Mouse (Mus musculus) embryonic facial prominence, embryonic 10.5 days (tissue): ENCODE measurements at regions not wholly inside any gene's neighbourhood (a gene's known extent, or its start where the extent isn't known, plus 50 kb on each side); places are given as distances from the start of the nearest gene placed in this dataset.
A peak's percentile ranks its signal among the peaks of the same experiment; 100 is the strongest.

ENCODE experiments used
- DNase-seq: peaks from one replicate; pipeline ENCODE4 v3.0.0-alpha.2; 2017; ENCODE audit warnings: low spot score
- H3K27ac ChIP-seq: fragments of 300-500 bp; sonication (generic); replicated peaks from 2 replicates; pipeline ENCODE4 v1.5.1; 2016; ENCODE audit warnings: mild to moderate bottlenecking
- H3K27me3 ChIP-seq: fragments of 300-500 bp; sonication (generic); replicated peaks from 2 replicates; pipeline ENCODE4 v1.6.1; 2016; ENCODE audit warnings: low read depth, mild to moderate bottlenecking; ENCODE audit not compliant: poor library complexity, severe bottlenecking
- H3K36me3 ChIP-seq: fragments of 300-500 bp; sonication (generic); replicated peaks from 2 replicates; pipeline ENCODE4 v1.6.1; 2016; ENCODE audit warnings: mild to moderate bottlenecking, moderate library complexity
- H3K4me1 ChIP-seq: fragments of 300-500 bp; sonication (generic); 2 replicates; pipeline ENCODE4 v1.6.1; 2016
- H3K4me3 ChIP-seq: fragments of 300-500 bp; sonication (generic); 2 replicates; pipeline ENCODE4 v1.5.1; 2016; ENCODE audit warnings: mild to moderate bottlenecking, moderate library complexity
- H3K9me3 ChIP-seq: fragments of 300-500 bp; sonication (generic); 2 replicates; pipeline ENCODE4 v1.6.1; 2016; ENCODE audit warnings: mild to moderate bottlenecking
- WGBS: fragments of 180-500 bp; shearing (Covaris S2); methylation state at CpG from one replicate; pipeline ENCODE4 v1.1.7; 2016; 5-methylcytosine and 5-hydroxymethylcytosine counted together

DNA sequence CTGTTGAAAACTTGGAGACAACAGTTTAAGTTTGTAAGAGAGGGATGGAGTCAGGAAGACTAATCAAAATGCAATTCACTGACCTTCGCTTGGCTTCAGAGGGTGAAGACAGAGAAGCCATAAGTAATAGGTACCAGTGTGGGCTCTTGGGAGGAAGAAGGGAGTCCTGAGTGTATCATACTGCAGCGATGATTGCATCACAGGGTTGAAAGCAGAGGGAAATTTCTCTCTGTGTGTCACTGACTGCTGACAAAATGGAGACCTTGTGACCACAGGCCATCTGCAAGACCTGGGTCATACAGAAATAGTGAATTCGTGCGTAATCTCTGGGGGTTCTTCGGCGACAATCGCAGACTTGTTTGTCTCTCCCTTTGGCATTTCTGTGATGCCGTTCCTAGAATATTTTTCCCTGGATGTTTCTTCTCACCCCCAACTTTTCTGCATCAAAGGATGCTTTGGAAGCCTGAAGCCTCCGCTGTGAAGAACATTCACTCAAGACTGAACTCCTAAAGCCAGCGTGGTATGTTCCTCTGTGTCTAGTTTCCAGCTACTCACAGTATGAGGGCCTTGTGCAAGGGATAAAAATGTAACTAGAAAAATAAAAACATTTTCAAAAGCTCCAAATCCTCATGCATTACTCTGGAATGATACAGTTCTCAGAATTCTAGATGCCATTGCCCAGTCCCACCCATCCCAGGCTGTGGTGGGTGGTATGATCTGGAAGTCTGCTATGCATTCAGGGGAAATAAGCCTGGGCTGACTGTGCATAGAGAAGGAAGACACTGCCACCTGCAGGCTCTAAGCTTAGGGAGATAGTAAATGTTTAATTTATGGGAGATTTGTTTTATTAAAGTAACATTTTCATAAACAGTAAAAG lies 139.8 kb upstream of the Slc24a5 start:
- Histone ChIP-seq H3K4me1 (peaks cover 11% of the 10 kb centered on the region), H3K36me3 (no peaks in the 10 kb centered on the region), H3K27me3 (no peaks in the 10 kb centered on the region), H3K27ac (no peak overlapping the region), H3K9me3 (no peaks in the 10 kb centered on the region), H3K4me3 (no peak overlapping the region)
- peak; percentile 43 for DNase-seq
- 92% methylated on average over 10 of the region's 10 CpGs for WGBS

- DNase-seq: no peak
- Histone ChIP-seq H3K27me3 (no peaks in the 10 kb centered on the region), H3K9me3 (no peaks in the 10 kb centered on the region), H3K36me3 (no peaks in the 10 kb centered on the region), H3K4me3 (no peak overlapping the region), H3K27ac (no peak overlapping the region), H3K4me1 (peaks cover 11% of the 10 kb centered on the region)
- 86% methylated on average over 5 of the region's 5 CpGs for WGBS
Measured at GRCm38 (mm10) chr2:124928759-124929113, 139.2 kb upstream of the Slc24a5 start.

GRCm38 (mm10) chr2:124930719-124931118 lies 137.2 kb upstream of the Slc24a5 start:
- Histone ChIP-seq H3K27ac (no peak overlapping the region; the same call in 1 of the 2 replicates), H3K27me3 (no peaks in the 10 kb centered on the region), H3K4me3 (no peak overlapping the region), H3K4me1 (peaks cover 11% of the 10 kb centered on the region), H3K9me3 (no peaks in the 10 kb centered on the region), H3K36me3 (no peaks in the 10 kb centered on the region)
- DNase-seq: no peak
- 30% methylated on average over 7 of the region's 7 CpGs for WGBS

DNA sequence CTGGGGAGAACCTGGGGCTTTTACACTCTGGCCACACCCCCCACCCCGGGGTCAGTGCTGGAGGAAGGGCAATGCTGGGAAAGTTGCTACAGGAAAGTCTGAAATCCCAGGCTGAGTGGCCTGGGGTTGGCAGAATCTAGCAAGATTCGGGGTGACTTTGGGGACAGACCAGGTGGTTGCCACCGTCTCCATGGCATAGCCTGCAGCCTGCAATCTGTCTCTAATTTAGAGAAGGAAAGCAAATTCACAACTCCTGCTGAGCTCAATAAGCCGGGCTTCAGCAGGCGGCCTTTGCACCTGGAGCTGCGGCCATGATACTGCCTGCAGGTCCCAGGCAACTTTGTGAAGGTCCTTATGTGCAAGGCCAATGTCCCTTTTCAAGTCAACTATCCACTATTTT lies 135.4 kb upstream of the Slc24a5 start:
- Histone ChIP-seq H3K4me3 (no peak overlapping the region), H3K9me3 (no peaks in the 10 kb centered on the region), H3K36me3 (no peaks in the 10 kb centered on the region), H3K4me1 (peaks cover 11% of the 10 kb centered on the region), H3K27ac (no peak overlapping the region), H3K27me3 (no peaks in the 10 kb centered on the region)
- no peak for DNase-seq
- WGBS: 50% methylated on average over 6 of the region's 6 CpGs

DNA sequence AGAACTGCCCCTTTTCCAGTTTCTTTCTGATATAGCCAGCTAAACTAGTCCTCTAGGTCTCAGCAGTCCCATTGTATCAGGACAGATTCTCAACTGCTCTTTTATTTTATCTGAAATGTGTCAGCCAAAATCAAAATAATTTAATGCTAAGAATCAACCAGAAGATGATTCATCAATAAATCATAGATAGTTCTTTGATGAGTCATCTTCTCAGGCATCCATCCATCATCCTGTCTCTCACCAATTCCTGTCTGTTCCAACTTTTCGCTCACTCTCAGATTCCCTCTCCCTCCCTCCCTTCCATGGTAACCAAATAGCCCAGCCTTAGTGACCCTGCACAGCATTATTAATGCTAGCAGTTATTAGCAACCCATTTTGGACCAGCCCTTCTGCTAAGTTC lies 134.0 kb upstream of the Slc24a5 start:
- Histone ChIP-seq H3K27me3 (no peaks in the 10 kb centered on the region), H3K27ac (no peak overlapping the region), H3K9me3 (no peaks in the 10 kb centered on the region), H3K36me3 (no peaks in the 10 kb centered on the region), H3K4me3 (no peak overlapping the region), H3K4me1 (peaks cover 11% of the 10 kb centered on the region)
- WGBS: 90% methylated on average over 1 of the region's 1 CpGs
- DNase-seq: no peak

GRCm38 (mm10) chr2:124948263-124948781 lies 119.6 kb upstream of the Slc24a5 start:
- no peak for DNase-seq
- H3K36me3 ChIP-seq: no peaks in the 10 kb centered on the region

GRCm38 (mm10) chr2:124948812-124949211 lies 119.1 kb upstream of the Slc24a5 start:
- no peak overlapping the region for H3K27ac ChIP-seq
- H3K4me3 ChIP-seq: no peak overlapping the region
- H3K27me3 ChIP-seq: 0 out of 2 replicates have a peak, but pooled peaks cover 5% of the 10 kb centered on the region
- H3K4me1 ChIP-seq: peaks cover 14% of the 10 kb centered on the region
- DNase-seq: no peak
- H3K36me3 ChIP-seq: no peaks in the 10 kb centered on the region
- 58% methylated on average over 9 of the region's 9 CpGs for WGBS
- no peaks in the 10 kb centered on the region for H3K9me3 ChIP-seq

More at GRCm38 (mm10) chr2:124948263-124948781, 119.6 kb upstream of the Slc24a5 start:
- Histone ChIP-seq H3K4me1 (peaks cover 13% of the 10 kb centered on the region), H3K27me3 (0 out of 2 replicates have a peak, but pooled peaks cover 4% of the 10 kb centered on the region), H3K9me3 (no peaks in the 10 kb centered on the region), H3K27ac (no peak overlapping the region), H3K4me3 (no peak overlapping the region)
- 56% methylated on average over 2 of the region's 2 CpGs for WGBS

GRCm38 (mm10) chr2:124952212-124952611 lies 115.7 kb upstream of the Slc24a5 start:
- H3K27me3 ChIP-seq: 0 out of 2 replicates have a peak, but pooled peaks cover 5% of the 10 kb centered on the region
- no peak overlapping the region for H3K4me3 ChIP-seq
- peaks cover 19% of the 10 kb centered on the region for H3K4me1 ChIP-seq
- DNase-seq: no peak
- H3K36me3 ChIP-seq: no peaks in the 10 kb centered on the region
- H3K27ac ChIP-seq: no peak overlapping the region
- 40% methylated on average over 4 of the region's 4 CpGs for WGBS
- H3K9me3 ChIP-seq: no peaks in the 10 kb centered on the region

GRCm38 (mm10) chr2:124953015-124953414 lies 114.9 kb upstream of the Slc24a5 start:
- Histone ChIP-seq H3K9me3 (no peaks in the 10 kb centered on the region), H3K27ac (no peak overlapping the region), H3K36me3 (no peaks in the 10 kb centered on the region), H3K4me1 (peaks cover 26% of the 10 kb centered on the region), H3K4me3 (no peak overlapping the region), H3K27me3 (0 out of 2 replicates have a peak, but pooled peaks cover 5% of the 10 kb centered on the region)
- 77% methylated on average over 5 of the region's 5 CpGs for WGBS
- no peak for DNase-seq

DNA sequence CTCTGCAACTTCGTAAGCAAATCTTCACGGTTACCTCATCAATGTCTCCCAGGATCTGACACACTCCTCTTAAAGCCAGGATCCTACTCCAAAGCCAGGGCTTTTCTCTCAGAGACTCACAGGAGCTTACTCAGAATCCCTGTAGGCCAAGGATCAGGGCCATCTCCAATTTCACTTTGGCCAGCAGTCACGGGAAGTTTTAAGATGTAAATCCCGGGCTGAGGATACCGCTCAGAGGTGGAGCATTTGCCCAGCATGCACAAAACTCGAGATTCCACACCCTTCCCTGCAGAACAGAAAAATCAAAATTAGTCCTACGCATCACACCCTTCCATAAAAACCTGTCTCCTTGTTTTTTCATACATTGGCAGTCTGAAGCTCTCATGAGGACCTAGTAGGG lies 112.1 kb upstream of the Slc24a5 start:
- H3K4me1 ChIP-seq: peaks cover 18% of the 10 kb centered on the region
- H3K27me3 ChIP-seq: 0 out of 2 replicates have a peak, but pooled peaks cover 5% of the 10 kb centered on the region
- H3K9me3 ChIP-seq: no peaks in the 10 kb centered on the region
- no peak overlapping the region for H3K27ac ChIP-seq
- no peaks in the 10 kb centered on the region for H3K36me3 ChIP-seq
- 35% methylated on average over 7 of the region's 7 CpGs for WGBS
- H3K4me3 ChIP-seq: no peak overlapping the region
- no peak for DNase-seq

GRCm38 (mm10) chr2:124959431-124959830 lies 108.5 kb upstream of the Slc24a5 start:
- Histone ChIP-seq H3K27me3 (no peaks in the 10 kb centered on the region), H3K4me1 (peaks cover 12% of the 10 kb centered on the region), H3K9me3 (no peaks in the 10 kb centered on the region), H3K36me3 (no peaks in the 10 kb centered on the region), H3K4me3 (no peak overlapping the region), H3K27ac (no peak overlapping the region)
- WGBS: 83% methylated on average over 5 of the region's 5 CpGs
- DNase-seq: no peak

DNA sequence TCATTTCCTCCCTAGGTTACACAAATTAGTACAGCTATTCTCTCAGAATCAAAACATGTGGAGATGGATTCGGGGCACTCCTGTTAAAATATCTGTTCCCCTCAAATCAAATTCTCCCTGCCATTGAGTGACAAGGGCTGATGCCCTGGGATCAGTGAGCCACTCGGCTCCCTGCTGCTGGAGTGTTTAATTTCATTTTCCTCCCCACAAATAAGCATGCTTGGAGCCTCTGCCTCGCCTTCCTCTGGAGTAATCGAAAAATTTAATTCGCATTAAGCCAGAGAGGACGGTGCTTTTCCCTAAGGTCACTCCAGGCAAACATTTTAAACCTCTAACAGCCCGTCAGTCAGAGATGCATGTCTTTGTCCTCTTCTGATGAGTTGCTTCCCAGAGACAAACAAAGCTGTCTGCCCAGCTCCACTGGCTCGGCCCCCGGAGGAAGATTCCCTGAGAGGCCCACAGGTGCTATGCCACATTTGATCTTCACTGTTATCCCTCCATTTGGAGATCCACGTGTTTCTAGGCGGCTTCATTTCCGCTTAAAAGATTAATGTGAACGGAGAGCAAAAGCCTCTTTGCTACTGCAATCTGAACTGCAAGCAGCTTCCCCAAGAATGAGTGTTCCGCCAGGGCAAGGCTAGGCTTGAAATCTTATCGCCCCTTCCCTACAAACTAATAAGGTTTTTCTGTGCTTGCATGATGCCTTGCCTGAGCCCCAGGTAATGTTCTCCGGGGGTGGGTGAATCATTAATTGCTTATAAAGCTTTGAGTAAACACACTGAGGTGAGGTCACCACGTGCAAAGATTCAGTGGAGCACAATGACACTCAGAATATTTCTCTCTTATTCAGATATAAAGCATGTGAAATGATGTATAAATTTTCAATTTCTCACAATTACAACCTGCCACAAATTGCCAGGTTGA lies 95.8 kb upstream of the Slc24a5 start:
- no peaks in the 10 kb centered on the region for H3K36me3 ChIP-seq
- H3K4me3 ChIP-seq: no peak overlapping the region
- no peak overlapping the region for H3K27ac ChIP-seq
- DNase-seq: no peak
- H3K27me3 ChIP-seq: no peaks in the 10 kb centered on the region
- H3K9me3 ChIP-seq: no peaks in the 10 kb centered on the region
- peaks cover 10% of the 10 kb centered on the region; the same call in 1 of the 2 replicates for H3K4me1 ChIP-seq
- 48% methylated on average over 17 of the region's 17 CpGs for WGBS
